Mouse (Mus musculus) lung, embryonic 16.5 days (tissue): ENCODE measurements around the gene Six1. TPM values are rescaled to one million over a fixed set of nuclear protein-coding genes. Genes with fewer than 3 reads are reported as not detected.
"Not testable (repeated sequence)": the region's sequence is repeated elsewhere in the genome, so short reads cannot be mapped to it uniquely, and the experiment has no call there.

ENCODE experiments used
- ATAC-seq: fragments of 200-750 bp; cut with Nextera tagmentation; 2 replicates; pipeline ENCODE4 v1.8.0; 2017; ENCODE audit warnings: low read depth, mild to moderate bottlenecking, moderate library complexity
- H3K27ac ChIP-seq: fragments of 300-500 bp; sonication (generic); 2 replicates; pipeline ENCODE4 v1.5.1; 2014; ENCODE audit warnings: mild to moderate bottlenecking, control low read depth, low read length
- H3K27me3 ChIP-seq: fragments of 300-500 bp; sonication (generic); 2 replicates; pipeline ENCODE4 v1.6.1; 2014; ENCODE audit warnings: low read depth, low read length, mixed read lengths; ENCODE audit not compliant: control insufficient read depth, insufficient read depth
- H3K36me3 ChIP-seq: fragments of 300-500 bp; sonication (generic); 2 replicates; pipeline ENCODE4 v1.6.1; 2014; ENCODE audit warnings: low read length; ENCODE audit not compliant: control insufficient read depth, insufficient read depth
- H3K4me1 ChIP-seq: fragments of 300-500 bp; sonication (generic); replicated peaks from 2 replicates; pipeline ENCODE4 v1.6.1; 2014; ENCODE audit warnings: low read length, mixed read lengths; ENCODE audit not compliant: control insufficient read depth, insufficient read depth
- H3K4me2 ChIP-seq: fragments of 300-500 bp; sonication (generic); 2 replicates; pipeline ENCODE4 v1.6.1; 2014; ENCODE audit warnings: low read depth, low read length, control low read depth
- H3K4me3 ChIP-seq: fragments of 300-500 bp; sonication (generic); 2 replicates; pipeline ENCODE4 v1.5.1; 2014; ENCODE audit warnings: mild to moderate bottlenecking, low read length, control low read depth
- H3K9ac ChIP-seq: fragments of 300-500 bp; sonication (generic); 2 replicates; pipeline ENCODE4 v1.6.1; 2014; ENCODE audit warnings: low read length, control low read depth
- H3K9me3 ChIP-seq: fragments of 300-500 bp; sonication (generic); 2 replicates; pipeline ENCODE4 v1.6.1; 2016; ENCODE audit warnings: low read length; ENCODE audit not compliant: control insufficient read depth
- WGBS: fragments of 180-500 bp; shearing (Covaris S2); extraction: QIAGEN DNeasy Blood & Tissue Kit; methylation state at CpG from one replicate; pipeline ENCODE4 v1.1.7; 2014; 5-methylcytosine and 5-hydroxymethylcytosine counted together
- polyA plus RNA-seq: library from polyadenylated mRNA; unstranded; fragments of >200 nt; fragmentation: Nextera tagmentation; extraction: Ambion mirVana; gene quantifications from 2 replicates; pipeline ENCODE4 v1.2.1, GENCODE M21; 2015

The Six1 gene
- polyA plus RNA-seq, 1 experiment from 2014 or later, result 1.3 TPM

DNA sequence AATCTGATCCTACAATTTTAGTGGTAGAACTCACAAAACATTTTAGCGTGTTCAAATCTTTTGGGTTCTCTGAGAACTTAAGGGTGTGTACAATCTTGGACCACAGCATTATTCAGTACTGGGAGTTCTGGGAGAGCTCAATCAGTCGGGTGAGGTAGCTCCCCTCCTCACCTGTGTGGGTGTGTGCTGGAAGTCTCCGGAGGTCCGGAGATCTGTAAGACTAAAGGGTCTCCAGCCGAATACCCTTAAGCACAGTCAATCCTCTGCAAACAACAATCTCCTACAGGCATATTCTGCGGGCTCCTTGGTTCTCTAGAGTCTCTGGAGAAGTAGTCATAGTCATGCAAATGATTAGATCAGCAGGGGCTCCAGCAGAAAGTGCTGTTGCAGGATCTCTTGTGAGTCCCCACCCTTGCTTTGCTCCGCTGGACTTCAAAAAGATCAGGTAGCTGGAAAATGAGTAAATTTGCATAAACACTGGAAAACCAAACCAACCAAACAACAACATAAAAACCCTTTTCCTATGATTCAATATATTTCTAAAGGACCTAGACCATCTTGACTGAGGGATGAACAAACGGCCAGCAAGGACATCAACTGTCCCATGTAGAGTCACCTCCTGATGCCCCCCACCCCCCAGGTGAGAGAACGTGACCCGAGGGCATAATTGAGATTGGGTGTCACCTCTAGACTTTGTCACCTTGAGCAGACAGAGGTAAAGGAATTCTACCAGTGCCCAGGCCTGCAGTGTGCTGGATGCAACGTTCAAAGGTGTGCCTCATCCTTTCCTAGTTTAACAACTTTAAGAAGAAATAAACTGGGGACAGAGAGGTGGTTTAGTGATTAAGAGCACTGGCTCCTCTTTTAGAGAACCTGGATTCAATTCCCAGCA is 32.3 kb upstream of the Six1 start:
- H3K4me1 ChIP-seq, result no peaks in the 10 kb centered on the region
- H3K4me3 ChIP-seq, result no peak overlapping the region
- H3K27me3 ChIP-seq, result no peaks in the 10 kb centered on the region
- no peaks in the 10 kb centered on the region for H3K9me3 ChIP-seq
- H3K4me2 ChIP-seq, result no peak overlapping the region
- WGBS, result 35% methylated on average over 11 of the region's 11 CpGs
- no peak for ATAC-seq
- H3K9ac ChIP-seq, result no peak overlapping the region
- no peaks in the 10 kb centered on the region for H3K36me3 ChIP-seq
- no peak overlapping the region for H3K27ac ChIP-seq

DNA sequence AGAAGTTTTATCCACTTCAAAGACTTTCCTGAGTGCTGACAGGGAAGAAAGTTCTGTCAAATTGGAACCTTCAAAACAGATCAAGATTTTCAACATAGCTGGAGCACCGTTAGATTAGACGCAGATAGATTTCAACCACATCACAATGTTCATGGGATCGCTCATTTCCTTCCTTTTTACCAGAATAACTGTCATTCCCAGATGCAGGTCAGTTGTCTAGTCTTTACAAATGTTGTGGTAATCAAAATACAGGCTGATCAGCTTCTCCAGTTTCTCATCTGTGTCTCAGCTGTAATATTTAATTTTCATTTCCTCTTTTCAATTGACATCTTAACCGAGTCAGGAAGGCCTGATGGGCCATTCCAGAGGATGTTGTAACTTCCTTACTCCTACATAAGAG is 30.1 kb upstream of the Six1 start:
- no peaks in the 10 kb centered on the region for H3K9me3 ChIP-seq
- no peaks in the 10 kb centered on the region for H3K27me3 ChIP-seq
- no peaks in the 10 kb centered on the region for H3K4me1 ChIP-seq
- no peaks in the 10 kb centered on the region for H3K36me3 ChIP-seq
- no peak overlapping the region for H3K9ac ChIP-seq
- H3K27ac ChIP-seq, result no peak overlapping the region
- no peak overlapping the region for H3K4me3 ChIP-seq
- WGBS, result 63% methylated on average over 4 of the region's 4 CpGs
- no peak for ATAC-seq
- no peak overlapping the region for H3K4me2 ChIP-seq

DNA sequence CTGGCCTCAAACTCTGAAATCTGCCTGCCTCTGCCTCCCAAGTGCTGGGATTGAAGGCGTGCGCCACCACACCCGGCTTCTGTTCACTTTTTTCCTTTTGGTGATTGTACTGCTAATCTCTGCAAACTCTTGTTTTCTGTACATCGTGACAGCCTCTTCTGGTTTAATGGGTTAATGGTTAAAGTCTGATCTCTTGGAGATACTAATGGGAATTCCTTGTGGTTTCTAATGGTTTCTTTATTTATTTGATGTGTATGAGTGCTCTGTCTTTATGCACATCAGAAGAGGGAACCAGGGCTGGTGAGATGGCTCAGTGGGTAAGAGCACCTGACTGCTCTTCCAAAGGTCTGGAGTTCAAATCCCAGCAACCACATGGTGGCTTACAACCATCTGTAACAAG is 28.1 kb upstream of the Six1 start:
- not testable (repeated sequence) for H3K36me3 ChIP-seq, H3K4me3 ChIP-seq, H3K9ac ChIP-seq, H3K27me3 ChIP-seq, H3K4me2 ChIP-seq, H3K9me3 ChIP-seq, H3K27ac ChIP-seq, H3K4me1 ChIP-seq, ATAC-seq
- WGBS, result 88% methylated on average over 4 of the region's 4 CpGs

DNA sequence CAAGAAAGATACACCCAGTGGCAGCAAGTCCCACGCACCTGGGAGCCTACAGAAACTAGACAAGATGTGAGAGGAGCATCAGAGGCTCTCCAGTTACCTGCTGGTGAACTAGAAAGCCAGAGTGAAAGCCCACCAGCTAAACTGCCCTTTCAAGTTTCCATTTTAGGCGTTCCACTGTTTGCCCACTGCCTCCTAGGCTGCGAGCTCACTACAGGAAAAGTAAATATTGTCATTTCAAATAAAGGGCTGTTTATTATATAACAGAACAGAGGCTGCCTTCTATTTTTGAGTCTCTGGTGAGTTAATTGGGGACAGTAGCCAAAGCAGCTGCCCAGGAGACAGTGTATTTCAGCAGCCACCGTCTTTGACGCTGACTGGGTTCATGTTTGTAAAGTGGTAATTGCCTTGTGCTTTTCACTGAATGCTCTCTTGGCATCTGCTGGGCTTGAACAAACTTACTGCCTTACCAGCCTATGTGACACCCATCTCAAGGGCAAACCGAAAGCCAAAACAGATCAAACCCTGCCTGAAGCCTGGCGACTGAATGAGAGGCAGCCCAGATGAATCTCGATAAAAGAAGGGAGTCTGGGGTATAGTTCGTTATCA is 7.2 kb upstream of the Six1 start:
- Histone ChIP-seq H3K27me3 (peaks cover 7% of the 10 kb centered on the region), H3K4me1 (peaks cover 3% of the 10 kb centered on the region; the same call in 1 of the 2 replicates), H3K9ac (no peak overlapping the region), H3K4me3 (no peak overlapping the region), H3K9me3 (no peaks in the 10 kb centered on the region), H3K27ac (peak overlapping the region; percentile 39), H3K4me2 (peak overlapping the region; percentile 21; the same call in 1 of the 2 replicates), H3K36me3 (no peaks in the 10 kb centered on the region)
- 38% methylated on average over 9 of the region's 9 CpGs for WGBS
- peak; percentile 62; the same call in 1 of the 2 replicates for ATAC-seq

DNA sequence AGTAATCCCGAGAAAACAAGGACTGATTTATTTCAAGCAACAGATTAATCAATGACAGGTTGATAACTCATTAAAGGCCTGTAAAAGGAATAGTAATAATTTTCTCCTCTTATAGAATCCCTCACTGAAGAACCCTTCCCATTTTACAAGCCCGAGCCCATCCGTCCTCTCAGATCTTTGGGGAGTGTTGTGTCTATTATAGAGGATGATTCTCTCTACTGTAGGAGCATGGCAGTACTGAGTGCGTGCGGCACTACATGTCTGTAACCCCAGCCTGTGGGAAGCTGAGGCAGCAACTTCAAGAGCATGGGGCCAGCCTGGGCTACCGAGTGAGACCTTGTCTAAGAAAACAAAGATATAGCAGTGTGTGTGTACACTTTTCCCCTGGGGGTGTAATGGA is 3.8 kb upstream of the Six1 start:
- H3K9ac ChIP-seq, result no peak overlapping the region
- no peak overlapping the region for H3K4me2 ChIP-seq
- 80% methylated on average over 6 of the region's 6 CpGs for WGBS
- peaks cover 37% of the 10 kb centered on the region for H3K27me3 ChIP-seq
- no peak overlapping the region for H3K27ac ChIP-seq
- no peak overlapping the region for H3K4me3 ChIP-seq
- ATAC-seq, result no peak
- peaks cover 6% of the 10 kb centered on the region; the same call in 1 of the 2 replicates for H3K4me1 ChIP-seq
- no peaks in the 10 kb centered on the region for H3K9me3 ChIP-seq
- H3K36me3 ChIP-seq, result no peaks in the 10 kb centered on the region

DNA sequence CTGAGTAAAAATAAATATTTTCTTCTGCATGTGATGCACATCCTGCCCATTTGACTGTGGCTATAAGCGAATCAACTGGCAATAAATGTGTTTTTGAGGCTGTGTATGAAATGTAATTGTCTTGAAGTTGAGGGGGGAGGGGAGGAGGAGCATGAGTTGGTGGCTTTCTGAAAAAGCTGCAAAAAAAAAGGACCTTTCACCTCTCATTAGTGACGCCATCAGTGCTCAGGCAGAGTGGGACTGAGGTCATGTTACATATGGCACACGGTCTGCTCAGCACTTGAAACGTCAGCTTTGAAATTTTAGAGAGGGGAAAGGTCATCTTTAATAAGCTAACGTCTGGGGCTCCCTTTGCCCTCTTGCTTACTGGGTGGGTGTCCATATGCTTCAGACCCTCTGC is 1.8 kb upstream of the Six1 start:
- 19% methylated on average over 5 of the region's 5 CpGs for WGBS
- H3K36me3 ChIP-seq, result no peaks in the 10 kb centered on the region
- H3K4me1 ChIP-seq, result peaks cover 3% of the 10 kb centered on the region; the same call in 1 of the 2 replicates
- peaks cover 53% of the 10 kb centered on the region for H3K27me3 ChIP-seq
- no peak overlapping the region for H3K27ac ChIP-seq
- no peak overlapping the region for H3K4me2 ChIP-seq
- H3K9ac ChIP-seq, result no peak overlapping the region
- no peaks in the 10 kb centered on the region for H3K9me3 ChIP-seq
- ATAC-seq, result no peak
- H3K4me3 ChIP-seq, result no peak overlapping the region

DNA sequence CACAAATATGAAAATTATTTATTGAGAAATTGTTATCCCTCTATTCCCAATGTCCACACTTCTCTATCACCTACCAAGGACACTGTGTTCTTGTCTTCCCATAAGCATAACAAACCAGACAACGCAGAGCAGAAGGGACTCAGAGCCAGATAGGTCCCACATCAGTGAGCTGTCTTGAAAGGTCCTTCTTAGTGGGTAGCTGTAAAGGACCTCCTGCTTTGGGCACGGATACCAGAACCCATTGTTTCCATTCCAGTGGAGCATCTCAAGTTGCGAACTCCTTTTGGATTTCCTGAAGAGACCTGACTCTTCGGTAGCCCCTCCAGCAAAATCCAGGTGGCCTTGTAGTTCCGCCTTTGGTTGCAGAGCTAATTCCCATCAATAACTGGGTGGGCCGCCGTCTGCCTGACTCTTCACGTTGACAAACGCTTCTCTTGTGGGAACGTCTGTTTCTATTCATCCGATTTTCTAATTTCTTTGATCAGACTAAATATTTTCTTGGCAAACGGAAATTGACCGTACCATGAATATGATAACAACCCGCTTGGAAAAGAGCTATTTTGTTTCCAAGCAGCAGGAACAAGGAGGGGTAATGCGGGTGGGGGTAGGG is 994 bp upstream of the Six1 start:
- Histone ChIP-seq H3K4me2 (peak overlapping the region; percentile 93; the same call in 1 of the 2 replicates), H3K36me3 (no peaks in the 10 kb centered on the region), H3K9me3 (no peaks in the 10 kb centered on the region), H3K27me3 (peaks cover 61% of the 10 kb centered on the region), H3K4me3 (no peak overlapping the region), H3K27ac (no peak overlapping the region), H3K4me1 (peaks cover 3% of the 10 kb centered on the region; the same call in 1 of the 2 replicates), H3K9ac (no peak overlapping the region)
- ATAC-seq, result no peak
- WGBS, result 32% methylated on average over 15 of the region's 15 CpGs

DNA sequence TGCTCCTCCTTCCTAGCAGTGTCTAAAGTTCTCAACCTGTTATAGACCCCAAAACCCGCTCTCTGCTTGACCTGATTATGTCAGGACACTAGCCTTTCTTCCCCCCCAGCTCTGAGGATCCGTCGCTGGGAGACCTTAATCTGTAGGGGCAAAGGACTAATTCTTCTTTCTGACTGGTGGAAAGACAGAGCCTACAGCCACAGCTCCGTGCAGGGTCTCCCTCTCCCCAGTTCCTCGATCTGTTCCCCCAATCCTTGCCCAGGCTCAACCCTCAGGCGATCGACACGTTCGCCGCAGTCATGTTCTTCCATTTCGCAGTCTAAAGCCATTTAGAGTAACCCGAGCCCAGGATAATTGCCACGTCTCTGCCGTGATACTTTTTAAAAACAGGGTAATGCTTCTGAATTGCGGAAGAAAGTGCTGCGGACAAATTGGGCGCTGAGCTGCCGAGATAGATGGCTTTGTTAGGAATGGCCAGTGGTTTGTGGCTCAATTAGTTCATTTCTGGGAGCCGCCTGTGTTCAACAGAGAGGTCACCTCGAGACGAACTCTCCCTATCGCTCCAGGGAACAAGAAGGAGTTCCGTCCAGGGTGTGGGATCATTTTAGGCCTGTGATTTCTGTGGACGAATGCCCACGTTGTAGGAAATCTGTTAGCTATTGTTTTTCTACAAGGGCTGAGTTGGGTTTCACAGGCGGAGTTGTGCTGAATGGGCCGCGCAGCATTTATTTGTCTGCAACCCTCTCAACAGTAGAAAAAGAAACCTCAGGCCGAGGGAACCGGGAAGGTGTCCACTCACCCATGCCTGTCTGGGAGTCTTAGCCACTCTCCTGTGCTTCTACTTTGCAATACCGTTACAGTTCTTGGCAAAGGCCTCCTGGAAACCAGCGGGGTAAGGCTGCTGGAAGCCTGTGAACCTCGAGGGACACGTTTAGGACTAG is 766 bp downstream of the Six1 start:
- H3K9me3 ChIP-seq, result no peaks in the 10 kb centered on the region
- WGBS, result 12% methylated on average over 34 of the region's 34 CpGs
- peaks cover 77% of the 10 kb centered on the region for H3K27me3 ChIP-seq
- H3K4me3 ChIP-seq, result peak overlapping the region; percentile 64
- no peaks in the 10 kb centered on the region for H3K36me3 ChIP-seq
- peak; percentile 31; the same call in 1 of the 2 replicates for ATAC-seq
- peaks cover 3% of the 10 kb centered on the region; the same call in 1 of the 2 replicates for H3K4me1 ChIP-seq
- no peak overlapping the region for H3K9ac ChIP-seq
- no peak overlapping the region for H3K27ac ChIP-seq
- H3K4me2 ChIP-seq, result peak overlapping the region; percentile 93
